Mouse (Mus musculus) heart, embryonic 16.5 days (tissue): ENCODE data around the gene Furin. TPM values are rescaled to one million over a fixed set of nuclear protein-coding genes. Genes with fewer than 3 reads are reported as not detected.
"Not testable (repeated sequence)": the region's sequence is repeated elsewhere in the genome, so short reads cannot be mapped to it uniquely, and the experiment has no call there.

Source experiments
- ATAC-seq: fragments of 200-750 bp; cut with Nextera tagmentation; replicated peaks from 2 replicates; pipeline ENCODE4 v1.8.0; 2017; ENCODE audit warnings: moderate number of reproducible peaks; ENCODE audit not compliant: insufficient read depth, low FRiP score; ENCODE audit errors: extremely low read depth
- H3K27ac ChIP-seq: fragments of 300-500 bp; sonication (generic); 2 replicates; pipeline ENCODE4 v1.5.1; 2014; ENCODE audit warnings: mild to moderate bottlenecking, low read length, control low read depth, moderate library complexity
- H3K27me3 ChIP-seq: fragments of 300-500 bp; sonication (generic); 2 replicates; pipeline ENCODE4 v1.6.1; 2014; ENCODE audit warnings: low read length, mixed read lengths; ENCODE audit not compliant: control insufficient read depth, insufficient read depth
- H3K36me3 ChIP-seq: fragments of 300-500 bp; sonication (generic); 2 replicates; pipeline ENCODE4 v1.6.1; 2014; ENCODE audit not compliant: control insufficient read depth, insufficient read depth
- H3K4me1 ChIP-seq: fragments of 300-500 bp; sonication (generic); 2 replicates; pipeline ENCODE4 v1.6.1; 2014; ENCODE audit warnings: low read length, mixed read lengths; ENCODE audit not compliant: control insufficient read depth, insufficient read depth
- H3K4me2 ChIP-seq: fragments of 300-500 bp; sonication (generic); 2 replicates; pipeline ENCODE4 v1.6.1; 2014; ENCODE audit warnings: low read depth, mild to moderate bottlenecking, control low read depth, low read length
- H3K4me3 ChIP-seq: fragments of 300-500 bp; sonication (generic); 2 replicates; pipeline ENCODE4 v1.5.1; 2014; ENCODE audit warnings: mild to moderate bottlenecking, control low read depth, low read length
- H3K9ac ChIP-seq: fragments of 300-500 bp; sonication (generic); 2 replicates; pipeline ENCODE4 v1.6.1; 2014; ENCODE audit warnings: low read length, control low read depth
- H3K9me3 ChIP-seq: fragments of 300-500 bp; sonication (generic); replicated peaks from 2 replicates; pipeline ENCODE4 v1.6.1; 2016; ENCODE audit warnings: low read length; ENCODE audit not compliant: control insufficient read depth
- WGBS: fragments of 180-500 bp; shearing (Covaris S2); extraction: QIAGEN DNeasy Blood & Tissue Kit; methylation state at CpG from one replicate; pipeline ENCODE4 v1.1.7; 2014; 5-methylcytosine and 5-hydroxymethylcytosine counted together
- polyA plus RNA-seq: library from polyadenylated mRNA; unstranded; fragments of >200 nt; fragmentation: Nextera tagmentation; extraction: Ambion mirVana; gene quantifications from 2 replicates; pipeline ENCODE4 v1.2.1, GENCODE M21; 2015

The Furin gene
- polyA plus RNA-seq, 1 experiment from 2014 or later: 11.0 TPM

- no peak for ATAC-seq
- H3K36me3 ChIP-seq: peaks cover 26% of the 10 kb centered on the region
- peak overlapping the region; percentile 90; the same call in 1 of the 2 replicates for H3K4me3 ChIP-seq
- H3K9me3 ChIP-seq: no peaks in the 10 kb centered on the region
- H3K4me2 ChIP-seq: peak overlapping the region; percentile 97
- H3K4me1 ChIP-seq: peaks cover 42% of the 10 kb centered on the region
- peak overlapping the region; percentile 62 for H3K9ac ChIP-seq
- 47% methylated on average over 5 of the region's 5 CpGs for WGBS
- no peak overlapping the region for H3K27ac ChIP-seq
- no peaks in the 10 kb centered on the region for H3K27me3 ChIP-seq
These were observed 5.1 kb downstream of the Furin start for GRCm38 (mm10) chr7:80400099-80400498.

- Histone ChIP-seq H3K4me2 (no peak overlapping the region), H3K9ac (peak overlapping the region; percentile 26; the same call in 1 of the 2 replicates), H3K4me1 (peaks cover 39% of the 10 kb centered on the region), H3K27me3 (no peaks in the 10 kb centered on the region), H3K4me3 (no peak overlapping the region), H3K27ac (no peak overlapping the region), H3K9me3 (no peaks in the 10 kb centered on the region), H3K36me3 (peaks cover 36% of the 10 kb centered on the region)
- ATAC-seq: no peak
- 78% methylated on average over 9 of the region's 9 CpGs for WGBS
These were observed 6.4 kb downstream of the Furin start for GRCm38 (mm10) chr7:80398654-80399444.

GRCm38 (mm10) chr7:80397986-80398385 is 7.2 kb downstream of the Furin start:
- Histone ChIP-seq H3K4me1 (peaks cover 31% of the 10 kb centered on the region), H3K27ac (no peak overlapping the region), H3K27me3 (no peaks in the 10 kb centered on the region), H3K36me3 (peaks cover 45% of the 10 kb centered on the region), H3K9ac (no peak overlapping the region), H3K4me3 (no peak overlapping the region), H3K9me3 (no peaks in the 10 kb centered on the region), H3K4me2 (no peak overlapping the region)
- no peak for ATAC-seq
- WGBS: 95% methylated on average over 9 of the region's 9 CpGs

GRCm38 (mm10) chr7:80396427-80396826 is 8.8 kb downstream of the Furin start:
- WGBS: 79% methylated on average over 4 of the region's 4 CpGs
- ATAC-seq, H3K4me2 ChIP-seq, H3K27ac ChIP-seq, H3K4me3 ChIP-seq, H3K9ac ChIP-seq, H3K9me3 ChIP-seq, H3K27me3 ChIP-seq: not testable (repeated sequence)
- Histone ChIP-seq H3K4me1 (peaks cover 27% of the 10 kb centered on the region), H3K36me3 (peaks cover 60% of the 10 kb centered on the region)

GRCm38 (mm10) chr7:80394600-80394999 is 10.6 kb downstream of the Furin start:
- H3K4me2 ChIP-seq: no peak overlapping the region
- no peak for ATAC-seq
- no peak overlapping the region for H3K9ac ChIP-seq
- no peaks in the 10 kb centered on the region for H3K27me3 ChIP-seq
- peaks cover 9% of the 10 kb centered on the region for H3K4me1 ChIP-seq
- H3K36me3 ChIP-seq: peaks cover 70% of the 10 kb centered on the region
- H3K9me3 ChIP-seq: no peaks in the 10 kb centered on the region
- H3K4me3 ChIP-seq: no peak overlapping the region
- WGBS: 88% methylated on average over 4 of the region's 4 CpGs
- no peak overlapping the region for H3K27ac ChIP-seq

- Histone ChIP-seq H3K9me3 (no peaks in the 10 kb centered on the region), H3K4me1 (peaks cover 3% of the 10 kb centered on the region; the same call in 1 of the 2 replicates), H3K4me2 (no peak overlapping the region), H3K27me3 (no peaks in the 10 kb centered on the region), H3K9ac (no peak overlapping the region), H3K27ac (no peak overlapping the region), H3K36me3 (peaks cover 61% of the 10 kb centered on the region), H3K4me3 (no peak overlapping the region)
- no peak for ATAC-seq
- 87% methylated on average over 15 of the region's 15 CpGs for WGBS
These were observed 13.1 kb downstream of the Furin start for GRCm38 (mm10) chr7:80392119-80392518.

GRCm38 (mm10) chr7:80387633-80388543 is 17.3 kb downstream of the Furin start, which contains the start of gene Fes:
Fes (minus strand) TSS chr7:80387946.
- Histone ChIP-seq H3K4me2 (peak within 1 kb of the TSS; percentile 64), H3K4me3 (peak within 1 kb of the TSS; percentile 53), H3K4me1 (peaks cover 5% of the 10 kb centered on the region; the same call in 1 of the 2 replicates), H3K27ac (peak within 1 kb of the TSS; percentile 84), H3K27me3 (no peaks in the 10 kb centered on the region), H3K9ac (peak within 1 kb of the TSS; percentile 75), H3K36me3 (peaks cover 25% of the 10 kb centered on the region), H3K9me3 (no peaks in the 10 kb centered on the region)
- ATAC-seq: peak; percentile 74
- WGBS: 18% methylated on average over 33 of the region's 33 CpGs

- no peak for ATAC-seq
These were observed 18.1 kb downstream of the Furin start for GRCm38 (mm10) chr7:80387033-80387632.

More at GRCm38 (mm10) chr7:80387033-80387632, 18.1 kb downstream of the Furin start:
- H3K36me3 ChIP-seq: peaks cover 20% of the 10 kb centered on the region
- peak overlapping the region; percentile 75 for H3K9ac ChIP-seq
- H3K4me1 ChIP-seq: peaks cover 5% of the 10 kb centered on the region; the same call in 1 of the 2 replicates
- no peaks in the 10 kb centered on the region for H3K27me3 ChIP-seq
- peak overlapping the region; percentile 53 for H3K4me3 ChIP-seq
- WGBS: 34% methylated on average over 17 of the region's 17 CpGs
- H3K9me3 ChIP-seq: no peaks in the 10 kb centered on the region
- H3K4me2 ChIP-seq: peak overlapping the region; percentile 64
- peak overlapping the region; percentile 84 for H3K27ac ChIP-seq
